Mouse (Mus musculus): ENCODE measurements at regions not wholly inside any gene's neighbourhood (a gene's known extent, or its start where the extent isn't known, plus 50 kb on each side); places are given as distances from the start of the nearest gene placed in this dataset.

GRCm38 (mm10) chr11:112552838-112553237, 229.2 kb upstream of the Sox9 start:
- ATAC-seq (ENCODE audit: insufficient read depth) (no peak), DNase-seq (no peak)
- Histone ChIP-seq H3K36me3 (ENCODE audit: insufficient read depth) (no peaks in the 10 kb centered on the region), H3K27me3 (ENCODE audit: insufficient read depth, low read length) (no peaks in the 10 kb centered on the region), H3K4me2 (no peak overlapping the region), H3K4me3 (ENCODE audit: low read depth, low read length) (no peak overlapping the region), H3K4me1 (ENCODE audit: insufficient read depth) (no peaks in the 10 kb centered on the region), H3K27ac (ENCODE audit: low read depth) (no peak overlapping the region), H3K9ac (no peak overlapping the region), H3K9me3 (ENCODE audit: low read depth, low read length) (no peaks in the 10 kb centered on the region)
- 72% methylated on average over 6 of the region's 6 CpGs for WGBS
- TF ChIP-seq CTCF (IDR thresholded peaks at IDR 0.05; ENCODE audit: low read depth) = no peak

DNA sequence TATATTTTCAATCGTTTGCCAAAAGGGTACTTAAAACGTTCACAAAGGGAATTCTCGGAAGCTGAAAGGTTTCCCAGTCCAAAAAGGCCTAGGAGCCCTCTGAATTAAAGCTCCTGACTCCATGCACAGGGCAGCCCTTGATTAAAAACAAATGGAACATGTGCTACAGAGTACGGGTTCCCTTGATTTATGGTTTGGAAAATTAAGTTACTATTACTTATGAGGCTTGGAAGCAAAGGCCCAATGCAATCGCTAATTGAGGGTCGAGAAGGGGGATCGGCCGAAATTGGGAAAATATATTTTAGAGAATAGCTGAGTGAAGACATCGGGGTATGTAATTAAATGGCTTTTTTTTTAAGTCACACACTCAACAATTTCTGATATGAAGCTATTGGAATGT, 219.0 kb upstream of the Sox9 start:
- ATAC-seq (ENCODE audit: insufficient read depth) (no peak), DNase-seq (no peak)
- no peak overlapping the region for H3K27ac ChIP-seq (ENCODE audit: low read depth)
- no peak for TF ChIP-seq CTCF (IDR thresholded peaks at IDR 0.05; ENCODE audit: low read depth)
- 86% methylated on average over 9 of the region's 9 CpGs for WGBS
- no peak overlapping the region for H3K4me3 ChIP-seq (ENCODE audit: low read depth, low read length)
- H3K9ac ChIP-seq = no peak overlapping the region
- H3K4me1 ChIP-seq (ENCODE audit: insufficient read depth) = no peaks in the 10 kb centered on the region
- no peaks in the 10 kb centered on the region for H3K36me3 ChIP-seq (ENCODE audit: insufficient read depth)
- no peaks in the 10 kb centered on the region for H3K27me3 ChIP-seq (ENCODE audit: insufficient read depth, low read length)
- H3K9me3 ChIP-seq (ENCODE audit: low read depth, low read length) = no peaks in the 10 kb centered on the region
- no peak overlapping the region for H3K4me2 ChIP-seq

DNA sequence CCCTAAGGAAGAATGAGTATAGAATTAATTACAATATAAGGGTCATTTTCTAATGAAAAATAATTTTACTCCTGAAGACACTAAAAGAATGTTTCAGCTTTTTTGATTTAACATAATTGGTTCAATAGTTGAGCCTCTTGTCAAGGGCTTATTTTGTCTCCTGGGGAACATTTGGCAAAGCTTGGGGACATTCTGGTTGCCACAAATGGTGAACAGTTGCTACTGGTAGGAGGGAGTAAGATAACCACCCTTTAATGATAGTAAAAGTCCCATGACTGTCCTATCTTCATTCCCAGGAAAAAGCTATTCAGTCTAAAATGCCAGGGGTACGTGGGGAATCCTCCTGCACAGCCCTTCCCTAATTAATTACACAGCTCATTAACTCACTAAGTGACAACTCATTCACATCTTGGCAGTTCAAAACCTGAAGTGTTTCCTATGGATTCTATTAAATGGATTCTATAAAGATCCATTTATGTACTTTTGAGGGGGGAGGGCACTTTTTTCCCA, 217.3 kb upstream of the Sox9 start:
- H3K4me2 ChIP-seq = no peak overlapping the region
- no peak for ATAC-seq (ENCODE audit: insufficient read depth)
- no peaks in the 10 kb centered on the region for H3K27me3 ChIP-seq (ENCODE audit: insufficient read depth, low read length)

GRCm38 (mm10) chr11:112566071-112566470, 216.0 kb upstream of the Sox9 start:
- no peaks in the 10 kb centered on the region for H3K27me3 ChIP-seq (ENCODE audit: insufficient read depth, low read length)
- TF ChIP-seq CTCF (IDR thresholded peaks at IDR 0.05; ENCODE audit: low read depth) = no peak
- ATAC-seq (ENCODE audit: insufficient read depth) (no peak), DNase-seq (no peak)
- WGBS = 78% methylated on average over 3 of the region's 3 CpGs
- H3K9me3 ChIP-seq (ENCODE audit: low read depth, low read length) = no peaks in the 10 kb centered on the region
- H3K4me1 ChIP-seq (ENCODE audit: insufficient read depth) = no peaks in the 10 kb centered on the region
- no peaks in the 10 kb centered on the region for H3K36me3 ChIP-seq (ENCODE audit: insufficient read depth)
- H3K9ac ChIP-seq = no peak overlapping the region
- H3K27ac ChIP-seq (ENCODE audit: low read depth) = no peak overlapping the region
- no peak overlapping the region for H3K4me3 ChIP-seq (ENCODE audit: low read depth, low read length)
- H3K4me2 ChIP-seq = no peak overlapping the region

More for the DNA sequence above, 217.3 kb upstream of the Sox9 start:
- no peaks in the 10 kb centered on the region for H3K9me3 ChIP-seq (ENCODE audit: low read depth, low read length)
- WGBS = 56% methylated on average over 1 of the region's 1 CpGs
- TF ChIP-seq CTCF (IDR thresholded peaks at IDR 0.05; ENCODE audit: low read depth) = no peak
- no peaks in the 10 kb centered on the region for H3K4me1 ChIP-seq (ENCODE audit: insufficient read depth)
- no peak for DNase-seq
- no peak overlapping the region for H3K9ac ChIP-seq
- no peak overlapping the region for H3K4me3 ChIP-seq (ENCODE audit: low read depth, low read length)
- no peak overlapping the region for H3K27ac ChIP-seq (ENCODE audit: low read depth)
- no peaks in the 10 kb centered on the region for H3K36me3 ChIP-seq (ENCODE audit: insufficient read depth)

- TF ChIP-seq CTCF (IDR thresholded peaks at IDR 0.05; ENCODE audit: low read depth) = no peak
- no peak overlapping the region for H3K27ac ChIP-seq (ENCODE audit: low read depth)
- H3K4me1 ChIP-seq (ENCODE audit: insufficient read depth) = no peaks in the 10 kb centered on the region
- no peaks in the 10 kb centered on the region for H3K36me3 ChIP-seq (ENCODE audit: insufficient read depth)
- no peak for DNase-seq
- no peak overlapping the region for H3K4me3 ChIP-seq (ENCODE audit: low read depth, low read length)
- no peak overlapping the region for H3K9ac ChIP-seq
- no peak for ATAC-seq (ENCODE audit: insufficient read depth)
- no peaks in the 10 kb centered on the region for H3K9me3 ChIP-seq (ENCODE audit: low read depth, low read length)
- H3K4me2 ChIP-seq = no peak overlapping the region
- H3K27me3 ChIP-seq (ENCODE audit: insufficient read depth, low read length) = no peaks in the 10 kb centered on the region
Measured at GRCm38 (mm10) chr11:112587386-112587785, 194.6 kb upstream of the Sox9 start.

DNA sequence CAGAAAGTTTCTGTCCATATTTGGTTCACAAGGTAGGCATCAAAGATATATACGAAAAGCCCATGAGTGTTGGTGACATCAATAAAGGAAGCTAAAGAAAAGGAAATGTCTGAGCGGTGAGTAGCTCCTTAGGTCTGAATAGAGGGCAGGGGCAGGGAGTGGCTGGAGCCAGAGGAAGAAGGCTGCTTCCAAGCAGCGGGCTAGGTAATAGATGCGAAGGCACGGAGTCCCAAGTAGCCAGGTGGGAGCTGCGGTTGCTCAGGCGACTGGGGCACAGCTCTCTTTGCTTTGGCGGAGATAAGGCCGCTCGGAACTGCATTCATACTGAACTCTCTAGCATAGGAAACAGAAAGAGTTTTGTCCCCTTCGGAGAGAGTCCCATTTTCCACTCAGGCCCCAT, 193.9 kb upstream of the Sox9 start:
- no peaks in the 10 kb centered on the region for H3K27me3 ChIP-seq (ENCODE audit: insufficient read depth, low read length)
- H3K4me2 ChIP-seq = no peak overlapping the region
- DNase-seq (peak; percentile 35), ATAC-seq (ENCODE audit: insufficient read depth) (peak; percentile 24; the same call in 1 of the 2 replicates)
- WGBS = 63% methylated on average over 11 of the region's 11 CpGs
- no peaks in the 10 kb centered on the region for H3K4me1 ChIP-seq (ENCODE audit: insufficient read depth)
- peak overlapping the region; percentile 6; the same call in 1 of the 2 replicates for H3K27ac ChIP-seq (ENCODE audit: low read depth)
- no peak overlapping the region for H3K9ac ChIP-seq
- no peaks in the 10 kb centered on the region for H3K36me3 ChIP-seq (ENCODE audit: insufficient read depth)
- H3K9me3 ChIP-seq (ENCODE audit: low read depth, low read length) = no peaks in the 10 kb centered on the region
- TF ChIP-seq CTCF (IDR thresholded peaks at IDR 0.05; ENCODE audit: low read depth) = no peak
- no peak overlapping the region for H3K4me3 ChIP-seq (ENCODE audit: low read depth, low read length)

DNA sequence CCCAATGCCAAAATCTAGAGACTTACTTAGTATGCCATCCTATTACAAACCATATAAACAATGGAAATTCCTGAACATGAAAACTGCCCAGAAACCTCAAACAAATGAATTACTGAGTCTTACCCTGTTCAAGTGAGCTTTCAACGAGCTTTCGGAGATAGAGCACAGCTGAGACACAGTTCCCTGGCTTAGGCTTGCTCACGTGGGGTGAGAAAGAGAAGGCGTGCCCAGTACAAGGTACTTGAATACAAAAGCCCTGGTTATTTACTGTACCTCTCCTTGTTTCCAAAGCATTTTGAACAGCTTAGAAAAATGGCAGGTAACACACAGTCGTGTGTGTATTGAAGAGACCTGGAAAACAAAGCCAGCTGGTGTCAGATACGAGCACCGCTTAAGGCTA, 191.8 kb upstream of the Sox9 start:
- no peak overlapping the region for H3K4me2 ChIP-seq
- H3K36me3 ChIP-seq (ENCODE audit: insufficient read depth) = no peaks in the 10 kb centered on the region
- no peak overlapping the region for H3K4me3 ChIP-seq (ENCODE audit: low read depth, low read length)
- H3K27ac ChIP-seq (ENCODE audit: low read depth) = no peak overlapping the region
- H3K9me3 ChIP-seq (ENCODE audit: low read depth, low read length) = no peaks in the 10 kb centered on the region
- no peaks in the 10 kb centered on the region for H3K27me3 ChIP-seq (ENCODE audit: insufficient read depth, low read length)
- DNase-seq (peak; percentile 13), ATAC-seq (ENCODE audit: insufficient read depth) (no peak)
- 72% methylated on average over 7 of the region's 7 CpGs for whole genome bisulfite sequencing
- no peaks in the 10 kb centered on the region; the same call in 1 of the 2 replicates for H3K4me1 ChIP-seq (ENCODE audit: insufficient read depth)
- no peak overlapping the region for H3K9ac ChIP-seq
- TF ChIP-seq CTCF (IDR thresholded peaks at IDR 0.05; ENCODE audit: low read depth) = no peak

Data from lung, embryonic 14.5 days (tissue).